Mouse (Mus musculus) urinary bladder, adult 2 months (tissue): Measurements from ENCODE around the gene B430305J03Rik. TPM values are rescaled to one million over a fixed set of nuclear protein-coding genes. Genes with fewer than 3 reads are reported as not detected.

Experiments used
- DNase-seq: peaks from one replicate; pipeline ENCODE4 v3.0.0; 2022; ENCODE audit warnings: low spot score
- polyA plus RNA-seq: library from polyadenylated mRNA; depleted of rRNA; stranded (reverse); fragments of >200 nt; gene quantifications from 2 replicates; pipeline ENCODE4 v1.2.3, GENCODE M21; 2012; rRNA removed

B430305J03Rik gene
- polyA plus RNA-seq, 1 experiment = 0.22 TPM

GRCm38 (mm10) chr3:61348036-61348614 is 17.6 kb downstream of the B430305J03Rik start:
- no peak for DNase-seq

- no peak for DNase-seq
Observed at GRCm38 (mm10) chr3:61345636-61346035, 20.1 kb downstream of the B430305J03Rik start.

GRCm38 (mm10) chr3:61344031-61344430 is 21.7 kb downstream of the B430305J03Rik start:
- DNase-seq = no peak

GRCm38 (mm10) chr3:61340321-61340720 is 25.4 kb downstream of the B430305J03Rik start:
- no peak for DNase-seq

- no peak for DNase-seq
Observed at GRCm38 (mm10) chr3:61337230-61337629, 28.5 kb downstream of the B430305J03Rik start.

GRCm38 (mm10) chr3:61336205-61336604 is 29.5 kb downstream of the B430305J03Rik start:
- no peak for DNase-seq

- DNase-seq = no peak
Observed at GRCm38 (mm10) chr3:61321632-61322031, 44.1 kb downstream of the B430305J03Rik start.

GRCm38 (mm10) chr3:61320031-61320430 is 45.7 kb downstream of the B430305J03Rik start:
- DNase-seq = no peak

GRCm38 (mm10) chr3:61315002-61315401 is 50.7 kb downstream of the B430305J03Rik start:
- no peak for DNase-seq

Other genes with a start within 250 kb of the B430305J03Rik start
- 7.2 and 7.8 TPM in 2 replicates for gene Rap2b, start 4.3 kb downstream of the B430305J03Rik start, polyA plus RNA-seq